Mouse (Mus musculus): ENCODE results near the gene Bcat1. TPM values are rescaled to one million over a fixed set of nuclear protein-coding genes. Genes with fewer than 3 reads are reported as not detected.

The Bcat1 gene
- total and polyA plus RNA-seq, 3 experiments = 0.57 to 34.6 (median 11.4) TPM

DNA sequence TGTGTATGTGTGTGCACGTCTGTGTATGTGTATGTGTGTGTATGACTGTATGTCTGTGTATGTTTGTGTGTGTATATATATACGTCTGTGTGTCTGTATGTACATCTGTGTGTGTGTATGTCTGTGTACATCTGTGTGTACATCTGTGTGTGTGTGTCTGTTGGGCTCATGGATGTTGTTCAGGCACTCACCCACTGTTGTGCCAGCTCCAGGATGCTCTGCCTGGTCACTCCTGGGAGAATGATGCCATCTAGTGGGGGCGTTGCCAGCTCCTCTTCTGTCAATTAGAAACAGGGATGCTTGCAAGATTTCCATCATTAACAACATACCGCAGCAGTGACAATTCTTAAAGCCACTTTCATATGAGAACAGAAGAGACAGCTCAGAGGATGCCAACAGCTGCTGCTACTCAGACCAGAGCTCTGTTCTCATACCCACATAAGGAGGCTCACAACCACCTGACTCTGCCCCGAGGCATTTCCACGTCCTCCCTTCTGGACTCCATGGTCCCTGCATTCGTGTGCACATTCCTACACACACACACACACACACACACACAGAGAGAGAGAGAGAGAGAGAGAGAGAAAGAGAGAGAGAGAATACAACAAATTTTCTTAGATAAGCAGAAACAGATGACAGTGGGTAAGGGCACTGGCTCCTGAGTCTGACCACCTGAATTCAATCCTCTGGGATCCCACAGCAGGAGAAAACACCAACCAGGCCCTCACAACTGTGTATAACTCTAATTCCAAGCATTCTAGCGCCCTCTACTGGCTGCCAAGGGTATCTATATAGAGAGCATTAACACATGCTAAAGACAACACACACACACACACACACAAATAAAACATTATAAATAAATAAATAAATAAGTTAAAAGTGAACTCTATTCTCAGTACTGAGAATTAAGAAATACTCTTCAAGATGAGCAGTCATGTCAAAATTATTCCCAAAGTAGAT lies 65.8 kb downstream of the Bcat1 start:
- DNase-seq = peak; percentile 15

DNA sequence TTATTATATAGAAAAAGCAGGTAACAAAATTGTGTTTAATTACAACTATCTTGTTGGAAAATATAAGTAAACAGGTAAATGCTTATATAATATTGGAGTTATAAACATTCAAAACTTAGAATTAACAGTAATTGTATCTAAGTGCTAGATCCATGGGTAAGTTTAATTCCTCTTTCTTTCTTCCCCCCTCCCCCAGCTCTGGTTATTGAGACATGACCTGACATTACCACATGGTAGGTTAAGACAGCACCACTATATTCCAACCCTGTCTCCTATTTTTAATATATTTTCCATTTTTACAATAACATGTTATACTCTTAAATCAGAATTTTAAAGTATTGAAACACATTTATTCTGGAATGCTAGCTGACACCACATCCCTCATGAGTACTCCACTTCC lies 72.5 kb downstream of the Bcat1 start:
- DNase-seq = no peak

DNA sequence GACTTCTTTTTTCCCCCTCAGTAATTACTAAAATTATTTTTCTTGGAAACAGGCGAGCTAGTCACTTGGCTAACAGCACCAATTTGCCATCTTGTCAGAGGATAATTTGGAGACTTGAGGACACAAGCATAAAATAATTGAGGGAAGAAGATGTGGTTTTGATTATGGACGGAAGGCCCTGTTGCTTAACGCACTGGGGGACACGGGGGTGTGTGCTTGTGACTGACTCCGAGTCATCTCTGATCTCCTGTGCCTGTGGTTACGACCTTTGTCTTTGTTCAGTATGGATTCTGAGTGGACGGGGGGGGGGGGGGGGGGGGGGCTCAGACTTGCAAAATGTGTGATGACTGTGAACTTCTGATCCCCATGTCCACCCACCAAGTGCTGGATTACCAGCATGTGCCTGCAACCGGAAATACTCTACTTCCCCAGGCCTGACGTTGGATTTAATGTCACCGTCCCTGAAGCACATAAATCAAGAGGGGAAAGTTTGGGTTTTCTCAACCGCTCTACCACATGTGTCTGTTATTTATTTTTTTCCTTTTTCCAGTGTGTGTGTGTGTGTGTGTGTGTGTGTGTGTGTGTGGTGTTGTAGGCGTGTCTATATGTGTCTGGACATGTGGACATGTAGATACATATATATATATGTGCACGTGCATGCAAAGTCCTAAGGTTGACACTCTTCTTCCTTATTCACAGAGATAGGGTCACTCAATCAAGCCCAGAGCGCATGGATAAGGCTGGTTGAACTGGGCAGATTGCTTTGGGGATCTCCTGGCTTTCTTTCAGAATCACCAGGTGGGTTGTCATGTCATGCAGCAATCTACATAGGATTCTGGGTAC lies 73.7 kb downstream of the Bcat1 start:
- DNase-seq = no peak

DNA sequence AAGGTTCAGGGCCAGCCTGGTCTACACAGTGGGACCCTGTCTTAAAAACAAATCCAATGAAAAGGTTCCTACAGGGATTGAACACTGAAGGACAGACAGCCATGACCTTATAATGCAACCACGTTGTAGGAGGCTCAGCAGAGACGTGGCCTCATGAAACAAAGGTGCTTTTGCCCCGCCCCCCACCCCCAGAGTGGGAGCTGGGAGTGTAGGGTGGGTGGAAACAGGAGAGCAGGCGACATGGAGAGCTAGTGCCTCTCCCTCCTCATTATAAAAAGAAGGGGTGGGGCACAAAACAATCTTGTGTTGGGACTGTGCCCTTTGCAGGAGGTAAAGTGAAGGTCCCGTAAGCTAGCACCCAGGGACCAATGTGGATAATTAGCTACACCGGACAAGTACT lies 74.5 kb downstream of the Bcat1 start:
- DNase-seq = no peak

DNA sequence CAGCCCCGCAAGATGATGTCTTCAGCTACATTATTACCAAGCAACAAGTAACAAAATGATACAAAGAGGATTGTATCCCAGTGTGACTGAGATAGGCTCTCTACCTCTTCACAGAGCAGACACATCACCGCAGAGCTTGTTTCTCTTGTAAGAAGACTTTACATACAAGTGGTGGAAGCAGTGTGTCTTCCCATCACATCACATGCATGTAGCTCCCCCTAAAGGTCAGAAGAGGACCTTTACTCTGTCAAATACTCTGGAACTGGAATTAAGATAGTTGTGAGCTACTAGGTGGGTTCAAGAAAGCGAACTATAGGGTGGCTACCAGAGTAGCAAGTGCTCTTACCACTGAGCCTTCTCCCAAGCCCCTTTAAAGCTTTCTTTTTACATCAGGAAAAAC lies 78.8 kb downstream of the Bcat1 start:
- DNase-seq = no peak

DNA sequence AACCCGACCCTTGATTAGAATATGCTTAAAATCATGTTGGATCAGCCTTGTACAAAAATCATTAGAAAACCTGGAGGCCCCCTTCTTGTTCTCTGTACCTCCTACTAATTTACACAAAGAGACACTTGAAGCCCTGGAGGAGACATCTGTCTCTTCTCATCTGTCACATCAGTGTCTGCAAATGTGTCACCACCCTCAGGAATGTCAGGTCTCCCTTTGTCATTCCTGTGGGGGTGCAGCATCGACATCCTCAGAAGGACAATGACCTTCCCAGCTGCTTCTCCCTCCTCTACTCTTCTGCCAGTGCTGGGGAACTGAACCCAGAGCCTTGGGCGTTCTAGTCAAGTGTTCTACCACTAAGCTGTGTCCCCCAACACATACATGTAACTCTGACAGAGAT lies 83.9 kb downstream of the Bcat1 start:
- no peak for DNase-seq

DNA sequence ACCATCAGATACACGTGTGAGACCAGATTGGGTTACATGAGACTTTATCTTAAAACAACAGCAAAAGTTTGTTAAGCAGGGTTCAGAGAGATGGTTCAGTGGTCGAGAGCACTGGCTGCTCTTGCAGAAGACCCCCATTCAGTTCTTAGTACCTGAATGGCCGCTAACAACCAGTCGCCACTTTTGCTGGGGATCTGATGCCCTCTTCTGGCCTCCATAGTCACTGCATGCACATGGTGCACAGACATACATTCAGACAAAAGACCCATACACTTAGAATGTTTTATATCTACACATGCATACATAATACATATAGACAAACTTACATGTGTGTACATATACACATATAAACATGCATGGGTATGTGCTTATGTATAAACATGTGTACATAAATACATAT lies 86.8 kb downstream of the Bcat1 start:
- no peak for DNase-seq

DNA sequence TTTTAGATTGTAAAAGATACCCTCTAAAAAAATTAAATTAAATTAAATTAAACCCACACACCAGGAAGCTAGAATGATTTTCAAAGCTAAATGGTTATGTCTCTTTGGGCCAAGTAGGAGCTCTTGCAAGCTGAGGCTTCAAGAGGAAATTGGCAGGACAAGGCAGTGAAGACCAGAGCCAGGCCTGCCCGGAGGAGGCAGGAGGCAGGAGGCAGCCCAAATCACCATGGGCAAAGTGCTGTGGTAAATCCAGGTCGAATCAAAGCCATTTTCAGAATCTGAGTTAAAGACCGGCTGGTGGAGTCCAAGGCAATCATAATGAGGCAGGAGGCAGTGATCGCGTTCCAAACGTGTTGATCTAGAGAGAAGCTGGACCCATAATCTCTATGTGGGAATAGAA lies 88.3 kb downstream of the Bcat1 start:
- no peak for DNase-seq

DNA sequence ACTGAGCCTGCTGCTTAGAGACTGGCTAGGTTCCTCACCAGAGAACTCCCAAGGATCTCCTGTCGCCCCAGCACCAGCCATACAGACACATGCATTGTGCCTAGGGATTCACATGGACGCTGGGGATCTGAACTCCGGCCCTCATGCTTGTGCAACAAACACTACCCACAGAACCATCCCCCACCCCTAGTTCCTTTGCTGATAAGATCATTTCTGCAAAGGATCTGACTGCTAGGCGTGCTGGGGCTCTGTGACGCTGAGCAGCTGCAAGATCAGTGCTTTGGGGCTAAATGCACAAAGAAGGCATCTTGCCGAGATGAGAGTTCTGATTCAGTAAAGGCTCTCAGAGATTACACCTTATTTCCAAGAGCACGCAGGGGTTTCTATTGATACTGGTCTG lies 88.8 kb downstream of the Bcat1 start:
- DNase-seq = no peak

DNA sequence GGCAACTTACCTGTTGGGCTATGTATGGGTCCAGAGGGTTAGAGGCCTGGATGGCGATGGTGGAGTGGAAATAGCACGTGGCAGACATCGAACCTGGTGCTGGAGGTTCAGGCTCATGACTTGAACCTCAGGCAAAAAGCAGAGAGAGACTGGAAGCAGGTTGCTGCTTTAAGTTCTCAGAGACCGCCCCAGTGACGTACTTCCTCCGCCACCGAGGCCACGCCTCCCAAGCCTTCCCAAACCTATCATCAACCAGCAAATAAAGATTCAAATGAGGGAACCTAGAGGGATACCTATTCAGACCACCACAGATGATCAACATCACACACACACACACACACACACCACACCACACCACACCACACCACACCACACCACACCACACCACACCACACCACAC lies 91.8 kb downstream of the Bcat1 start:
- no peak for DNase-seq

DNA sequence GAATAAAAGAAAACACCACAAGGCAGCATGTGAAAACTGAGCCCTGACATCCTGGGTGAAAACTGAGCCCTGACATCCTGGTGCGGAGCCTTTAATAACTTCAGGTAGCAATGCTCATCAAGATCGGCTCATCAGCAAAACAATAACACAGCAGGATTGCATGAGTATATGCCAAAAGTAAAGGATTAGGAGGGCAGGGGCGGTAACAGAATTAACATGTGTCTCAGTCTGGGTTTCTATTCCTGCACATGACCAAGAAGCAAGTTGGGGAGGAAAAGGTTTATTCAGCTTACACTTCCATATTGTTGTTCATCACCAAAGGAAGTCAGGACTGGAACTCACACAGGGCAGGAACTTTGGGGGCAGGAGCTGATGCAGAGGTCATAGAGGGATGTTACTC lies 93.9 kb downstream of the Bcat1 start:
- no peak for DNase-seq

DNA sequence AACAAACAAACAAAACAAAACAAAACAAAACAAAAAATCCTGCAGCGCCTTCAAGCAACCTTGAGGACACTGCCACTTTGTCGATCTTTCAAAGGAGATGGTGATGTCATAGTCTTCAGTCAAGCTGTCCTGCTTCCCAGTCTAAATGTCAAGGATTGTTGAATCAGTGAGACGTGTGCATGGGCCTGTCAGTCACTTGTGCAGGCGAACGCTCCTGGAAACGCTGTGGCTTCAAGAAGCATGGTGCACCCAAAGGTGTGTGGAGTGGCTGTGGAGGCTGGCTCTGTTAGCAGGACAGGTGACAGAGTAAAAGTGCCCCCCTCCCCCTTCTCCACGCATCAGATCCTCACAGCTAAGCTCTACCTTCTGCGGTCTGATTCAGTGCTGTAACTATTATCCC lies 103.6 kb downstream of the Bcat1 start:
- DNase-seq = peak; percentile 47

DNA sequence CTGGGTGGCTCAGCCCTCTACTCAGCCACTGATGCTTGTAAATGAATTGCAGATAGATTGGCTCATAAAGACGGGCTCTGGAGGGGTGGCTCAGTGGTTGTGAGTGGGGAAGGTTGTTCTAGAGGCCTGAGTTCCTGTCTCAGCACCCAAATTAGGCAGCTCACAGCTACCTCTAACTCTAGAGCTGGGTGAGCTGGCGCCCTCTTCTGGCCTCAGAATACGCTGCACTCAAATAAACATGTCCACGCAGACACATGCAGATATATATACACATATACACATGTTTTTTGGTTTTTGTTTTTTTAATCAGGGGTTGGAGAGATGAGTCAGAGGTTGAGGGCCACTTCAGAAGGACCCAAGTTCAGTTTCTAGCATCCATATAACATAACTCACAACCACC lies 105.1 kb downstream of the Bcat1 start:
- DNase-seq = no peak

DNA sequence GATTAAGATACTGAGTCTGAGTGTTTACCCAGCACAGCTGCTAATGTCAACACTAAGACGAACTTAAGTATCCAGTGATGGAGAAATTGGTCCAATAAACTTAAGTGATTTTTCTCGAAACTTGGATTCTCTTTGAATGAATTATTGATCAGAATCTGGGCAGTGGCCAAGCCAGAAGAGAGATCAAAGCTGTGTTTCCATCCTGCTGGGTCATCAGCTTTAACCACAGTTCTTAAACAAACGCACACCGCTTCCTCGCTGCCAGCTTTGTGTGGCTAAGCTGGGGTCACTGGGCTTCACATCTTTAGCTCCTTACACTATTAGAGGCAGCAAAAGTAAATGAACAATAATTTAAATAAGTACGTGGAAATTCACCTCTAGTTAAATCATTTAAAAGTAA lies 108.4 kb downstream of the Bcat1 start:
- DNase-seq = no peak

DNA sequence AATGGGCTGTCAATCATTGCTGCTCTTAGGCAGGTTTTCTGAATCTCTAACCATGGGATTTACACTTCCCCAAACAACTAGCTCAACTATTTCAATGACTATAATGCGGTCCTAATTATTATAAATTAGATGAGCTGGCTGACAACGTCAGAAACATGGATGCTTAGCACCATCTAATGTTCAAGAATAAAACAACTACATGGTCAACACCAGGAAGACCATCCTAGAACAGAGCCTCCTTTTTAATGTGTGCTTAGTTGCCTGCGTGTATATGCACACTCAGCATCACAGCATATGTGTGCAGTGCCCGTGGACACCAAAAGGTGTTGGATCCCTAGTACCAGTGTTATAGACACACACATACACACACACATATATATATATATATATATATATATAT lies 111.8 kb downstream of the Bcat1 start:
- DNase-seq = no peak

DNA sequence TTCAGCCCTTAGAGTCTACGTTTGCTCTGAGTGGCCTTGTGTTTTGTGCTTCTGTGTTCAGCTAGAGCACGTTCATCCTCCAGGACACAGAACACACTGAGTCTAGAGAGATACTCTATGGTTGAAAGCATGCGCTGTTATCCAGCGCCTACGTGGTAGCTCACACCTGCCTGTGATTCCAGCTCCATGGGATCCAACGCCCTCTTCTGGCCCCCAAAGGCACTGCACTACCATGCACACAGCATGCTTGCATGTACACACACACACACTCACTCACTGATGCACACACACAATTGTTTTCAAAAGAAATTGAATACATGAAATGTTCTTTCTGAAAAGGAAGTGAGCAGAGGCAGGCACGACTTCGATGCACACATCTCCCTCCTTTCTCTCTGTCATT lies 112.8 kb downstream of the Bcat1 start:
- no peak for DNase-seq

DNA sequence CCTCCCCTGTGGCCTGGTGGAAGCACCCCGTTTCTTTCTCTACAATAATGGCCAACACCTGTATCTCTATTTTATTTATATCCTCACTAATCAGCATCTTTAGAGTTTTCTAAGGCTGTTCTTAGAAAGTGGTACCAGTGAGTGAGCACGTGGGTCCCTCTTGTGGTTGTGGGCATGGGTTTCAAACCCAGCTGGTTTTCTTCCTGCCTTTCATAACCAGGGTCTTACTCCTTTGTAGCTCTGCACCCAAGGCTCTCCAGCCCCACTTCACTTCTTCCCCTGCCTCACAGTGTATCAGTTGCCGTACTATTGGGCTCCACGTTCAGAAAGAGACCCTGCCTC lies 114.0 kb downstream of the Bcat1 start:
- DNase-seq = no peak

DNA sequence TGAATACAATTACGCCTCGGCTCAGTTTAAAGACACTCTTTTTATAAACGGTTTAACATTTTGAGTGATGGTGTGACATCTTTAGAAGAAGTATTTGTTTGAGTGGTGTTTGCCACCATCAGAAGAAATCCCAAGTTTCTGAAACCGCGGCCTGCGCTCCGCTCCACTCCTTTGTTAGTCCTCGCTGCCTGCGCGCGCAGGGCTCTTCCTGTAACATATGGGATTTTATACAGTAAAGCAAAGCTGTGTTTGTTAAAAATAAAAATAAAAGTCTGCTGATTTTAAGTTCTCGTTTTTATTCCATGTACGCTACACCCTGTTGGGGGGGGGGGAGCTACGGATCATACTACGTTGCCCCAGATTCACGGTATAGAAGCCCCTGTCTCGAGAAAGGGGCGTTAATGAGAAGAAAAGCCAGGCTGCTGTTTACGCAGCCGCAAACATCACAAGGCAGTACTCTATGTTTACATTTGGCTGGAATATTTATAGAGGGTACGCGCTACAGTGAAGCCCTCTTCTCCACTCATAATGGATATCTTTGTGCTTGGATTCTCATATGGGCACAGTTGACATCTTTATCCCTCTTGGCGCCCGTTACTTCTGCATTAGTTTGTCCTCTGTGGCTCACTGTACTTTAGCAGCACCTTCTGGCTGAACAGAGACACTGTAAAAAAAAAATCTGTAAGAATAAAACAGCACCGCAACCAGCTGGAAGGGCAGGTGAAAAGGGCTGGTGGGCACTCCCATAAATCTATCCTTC lies 114.6 kb downstream of the Bcat1 start:
- DNase-seq = no peak

DNA sequence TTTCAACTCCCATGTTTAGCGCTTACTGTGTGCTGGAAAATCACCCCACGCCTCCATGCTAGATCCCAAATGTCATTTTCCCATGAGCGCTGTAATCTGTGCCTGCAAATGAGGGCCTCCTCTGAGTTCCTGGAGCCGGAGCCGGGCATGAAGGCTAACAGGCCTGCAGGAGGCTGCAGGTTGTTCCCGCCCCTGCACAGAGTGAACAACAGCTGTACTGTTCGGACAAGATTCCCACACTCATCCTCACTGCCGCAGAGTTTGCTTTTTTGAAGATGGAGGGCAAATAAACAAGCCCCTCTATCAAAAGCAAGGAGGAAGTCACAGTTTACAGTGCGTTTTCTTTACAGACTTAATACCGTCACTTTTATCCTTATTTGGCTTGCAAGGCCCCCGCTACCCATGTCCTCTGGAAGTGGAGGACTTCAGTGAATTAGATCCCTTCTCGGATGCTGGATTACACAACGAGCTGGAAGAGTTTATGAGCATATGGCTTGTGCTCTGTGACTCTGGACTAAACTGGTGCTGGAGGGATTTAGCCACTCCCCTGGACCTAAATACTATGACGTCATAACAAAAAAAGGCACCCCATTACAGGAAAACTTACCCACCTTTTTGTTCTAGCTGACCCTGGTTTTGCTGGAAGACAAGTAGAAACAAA lies 120.0 kb downstream of the Bcat1 start:
- DNase-seq = no peak

DNA sequence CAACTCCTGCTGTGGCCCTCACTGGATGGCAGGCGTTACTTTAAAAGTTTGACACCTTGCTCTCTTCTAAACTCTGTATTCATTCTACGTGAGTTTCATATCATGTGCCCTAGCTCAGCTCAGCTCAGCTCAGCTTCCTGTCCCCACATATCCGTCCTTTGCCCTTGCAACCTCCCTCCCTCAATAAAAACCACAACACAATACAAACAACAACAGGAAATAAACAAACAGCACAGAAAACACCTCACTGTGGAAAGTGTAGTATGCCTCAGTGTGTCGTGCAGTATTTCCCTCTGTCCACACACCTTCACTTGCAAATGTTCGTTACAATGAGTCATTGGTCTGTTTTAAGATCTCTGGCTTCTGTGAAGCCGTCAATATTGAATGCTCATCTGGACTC lies 123.1 kb downstream of the Bcat1 start:
- DNase-seq = no peak

DNA sequence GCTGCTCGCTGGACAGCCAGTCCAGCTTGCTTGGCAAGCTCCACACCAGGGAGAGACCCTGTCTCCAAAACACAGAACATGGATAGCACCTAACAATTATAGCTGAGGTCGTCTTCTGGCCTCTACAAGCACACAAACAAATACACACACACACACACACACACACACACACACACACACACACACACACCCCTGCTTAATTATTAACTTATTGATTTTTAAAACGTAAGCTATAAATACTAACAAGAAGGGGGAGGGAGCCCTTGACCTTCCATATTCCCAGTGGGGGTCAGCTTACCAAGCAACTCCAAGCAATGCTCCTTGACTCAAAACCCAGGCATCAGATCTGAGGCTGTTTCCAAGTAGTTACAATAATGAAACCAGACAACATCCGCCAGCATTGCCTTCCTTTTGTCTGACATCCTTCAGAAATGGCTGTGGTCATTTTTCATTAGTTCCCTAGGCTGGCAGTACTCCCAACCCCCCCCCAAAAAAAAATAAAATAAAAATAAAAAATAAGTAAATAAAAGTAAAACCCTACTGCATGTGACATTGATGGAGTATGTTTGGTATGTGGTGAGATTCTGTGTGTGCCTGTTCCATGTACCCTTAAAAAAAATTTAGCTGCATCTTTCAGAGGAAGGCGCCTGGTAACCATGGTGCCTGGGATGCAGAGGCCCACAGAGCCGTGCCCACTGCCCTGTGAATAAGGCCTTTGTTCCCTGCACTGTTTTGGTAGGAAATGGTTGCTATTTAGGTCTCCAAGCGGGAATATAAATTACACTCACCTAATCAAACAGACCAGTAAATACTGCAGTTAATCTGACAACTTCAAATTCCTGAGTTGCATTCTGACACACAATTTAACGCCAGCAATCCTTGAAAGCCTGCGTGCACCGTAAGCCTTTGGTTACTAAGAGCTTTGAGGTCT lies 131.3 kb downstream of the Bcat1 start:
- DNase-seq = no peak
